Mouse (Mus musculus): ENCODE measurements around the gene Scamp1.

- TF ChIP-seq MAFK (IDR thresholded peaks at IDR 0.05; ENCODE audit: insufficient read depth, low read depth, low read length), result no peak
- TF ChIP-seq ZNF384 (IDR thresholded peaks at IDR 0.05; ENCODE audit: low read depth, low read length), result no peak
- no peak for TF ChIP-seq CHD2 (IDR thresholded peaks at IDR 0.05; ENCODE audit: low read depth, low read length)
- no peak for TF ChIP-seq ZC3H11A (IDR thresholded peaks at IDR 0.05; ENCODE audit: borderline replicate concordance, low read depth, low read length)
These were observed 36.8 kb upstream of the Scamp1 start for GRCm38 (mm10) chr13:94322475-94322874.
